Mouse (Mus musculus): ENCODE measurements around the gene Antxr2. TPM values are rescaled to one million over a fixed set of nuclear protein-coding genes. Genes with fewer than 3 reads are reported as not detected.

The Antxr2 gene
- polyA plus RNA-seq, 1 experiment from 2014 or later: 11.3 TPM

- TF ChIP-seq CTCF (IDR thresholded peaks at IDR 0.05; ENCODE audit: low read depth): no peak
- Histone ChIP-seq H3K9ac (ENCODE audit: low read depth, low read length) (no peak overlapping the region), H3K27ac (no peak overlapping the region), H3K4me2 (ENCODE audit: low read length) (no peak overlapping the region), H3K9me3 (replicated peaks; ENCODE audit: low read length) (no peaks in the 10 kb centered on the region), H3K27me3 (ENCODE audit: insufficient read depth, low read length) (no peaks in the 10 kb centered on the region), H3K36me3 (ENCODE audit: insufficient read depth, low read length) (no peaks in the 10 kb centered on the region), H3K4me3 (replicated peaks; ENCODE audit: low read depth, low read length) (no peak overlapping the region), H3K4me1 (replicated peaks; ENCODE audit: insufficient read depth, low read length) (no peaks in the 10 kb centered on the region)
- DNase-seq (ENCODE audit: low spot score): no peak
- 57% methylated on average over 6 of the region's 6 CpGs for WGBS
- no peak for ATAC-seq (replicated peaks; ENCODE audit: low FRiP score, low read depth)
Observed at GRCm38 (mm10) chr5:97907482-97907881, 123.4 kb downstream of the Antxr2 start.

GRCm38 (mm10) chr5:97906537-97907266 lies 124.1 kb downstream of the Antxr2 start:
- Histone ChIP-seq H3K27me3 (ENCODE audit: insufficient read depth, low read length) (no peaks in the 10 kb centered on the region), H3K4me1 (replicated peaks; ENCODE audit: insufficient read depth, low read length) (no peaks in the 10 kb centered on the region), H3K9ac (ENCODE audit: low read depth, low read length) (no peak overlapping the region), H3K27ac (no peak overlapping the region), H3K9me3 (replicated peaks; ENCODE audit: low read length) (no peaks in the 10 kb centered on the region), H3K4me3 (replicated peaks; ENCODE audit: low read depth, low read length) (no peak overlapping the region), H3K4me2 (ENCODE audit: low read length) (no peak overlapping the region), H3K36me3 (ENCODE audit: insufficient read depth, low read length) (no peaks in the 10 kb centered on the region)
- ATAC-seq (replicated peaks; ENCODE audit: low FRiP score, low read depth) (no peak), DNase-seq (ENCODE audit: low spot score) (no peak)
- TF ChIP-seq CTCF (IDR thresholded peaks at IDR 0.05; ENCODE audit: low read depth): no peak
- WGBS: 79% methylated on average over 13 of the region's 13 CpGs

GRCm38 (mm10) chr5:97905856-97906255 lies 125.0 kb downstream of the Antxr2 start:
- no peaks in the 10 kb centered on the region for H3K9me3 ChIP-seq (replicated peaks; ENCODE audit: low read length)
- no peak overlapping the region for H3K4me3 ChIP-seq (replicated peaks; ENCODE audit: low read depth, low read length)
- WGBS: 81% methylated on average over 3 of the region's 3 CpGs
- H3K27ac ChIP-seq: no peak overlapping the region
- no peak for DNase-seq (ENCODE audit: low spot score)
- H3K4me2 ChIP-seq (ENCODE audit: low read length): no peak overlapping the region
- TF ChIP-seq CTCF (IDR thresholded peaks at IDR 0.05; ENCODE audit: low read depth): no peak
- ATAC-seq (replicated peaks; ENCODE audit: low FRiP score, low read depth): no peak
- H3K4me1 ChIP-seq (replicated peaks; ENCODE audit: insufficient read depth, low read length): no peaks in the 10 kb centered on the region
- H3K27me3 ChIP-seq (ENCODE audit: insufficient read depth, low read length): no peaks in the 10 kb centered on the region
- H3K9ac ChIP-seq (ENCODE audit: low read depth, low read length): no peak overlapping the region
- H3K36me3 ChIP-seq (ENCODE audit: insufficient read depth, low read length): no peaks in the 10 kb centered on the region

GRCm38 (mm10) chr5:97901096-97901495 lies 129.7 kb downstream of the Antxr2 start:
- Histone ChIP-seq H3K4me3 (replicated peaks; ENCODE audit: low read depth, low read length) (no peak overlapping the region), H3K9ac (ENCODE audit: low read depth, low read length) (no peak overlapping the region), H3K4me1 (replicated peaks; ENCODE audit: insufficient read depth, low read length) (no peaks in the 10 kb centered on the region), H3K27me3 (ENCODE audit: insufficient read depth, low read length) (no peaks in the 10 kb centered on the region), H3K27ac (no peak overlapping the region), H3K9me3 (replicated peaks; ENCODE audit: low read length) (no peaks in the 10 kb centered on the region), H3K36me3 (ENCODE audit: insufficient read depth, low read length) (no peaks in the 10 kb centered on the region), H3K4me2 (ENCODE audit: low read length) (no peak overlapping the region)
- WGBS: 95% methylated on average over 7 of the region's 7 CpGs
- TF ChIP-seq CTCF (IDR thresholded peaks at IDR 0.05; ENCODE audit: low read depth): no peak
- ATAC-seq (replicated peaks; ENCODE audit: low FRiP score, low read depth) (no peak), DNase-seq (ENCODE audit: low spot score) (no peak)

GRCm38 (mm10) chr5:97899321-97899720 lies 131.5 kb downstream of the Antxr2 start:
- Histone ChIP-seq H3K27ac (no peak overlapping the region), H3K9ac (ENCODE audit: low read depth, low read length) (no peak overlapping the region), H3K4me2 (ENCODE audit: low read length) (no peak overlapping the region), H3K27me3 (ENCODE audit: insufficient read depth, low read length) (no peaks in the 10 kb centered on the region), H3K36me3 (ENCODE audit: insufficient read depth, low read length) (no peaks in the 10 kb centered on the region), H3K4me1 (replicated peaks; ENCODE audit: insufficient read depth, low read length) (no peaks in the 10 kb centered on the region), H3K9me3 (replicated peaks; ENCODE audit: low read length) (no peaks in the 10 kb centered on the region), H3K4me3 (replicated peaks; ENCODE audit: low read depth, low read length) (no peak overlapping the region)
- DNase-seq (ENCODE audit: low spot score): no peak
- no peak for ATAC-seq (replicated peaks; ENCODE audit: low FRiP score, low read depth)
- TF ChIP-seq CTCF (IDR thresholded peaks at IDR 0.05; ENCODE audit: low read depth): no peak
- 90% methylated on average over 5 of the region's 5 CpGs for WGBS

- DNase-seq (ENCODE audit: low spot score): no peak
- TF ChIP-seq CTCF (IDR thresholded peaks at IDR 0.05; ENCODE audit: low read depth): no peak
- Histone ChIP-seq H3K27me3 (ENCODE audit: insufficient read depth, low read length) (no peaks in the 10 kb centered on the region), H3K9ac (ENCODE audit: low read depth, low read length) (no peak overlapping the region), H3K27ac (no peak overlapping the region), H3K4me3 (replicated peaks; ENCODE audit: low read depth, low read length) (no peak overlapping the region), H3K9me3 (replicated peaks; ENCODE audit: low read length) (no peaks in the 10 kb centered on the region), H3K36me3 (ENCODE audit: insufficient read depth, low read length) (no peaks in the 10 kb centered on the region), H3K4me1 (replicated peaks; ENCODE audit: insufficient read depth, low read length) (no peaks in the 10 kb centered on the region), H3K4me2 (ENCODE audit: low read length) (no peak overlapping the region)
- 81% methylated on average over 6 of the region's 6 CpGs for WGBS
- ATAC-seq (replicated peaks; ENCODE audit: low FRiP score, low read depth): no peak
Observed at GRCm38 (mm10) chr5:97885427-97885826, 145.4 kb downstream of the Antxr2 start.

GRCm38 (mm10) chr5:97884110-97884509 lies 146.7 kb downstream of the Antxr2 start:
- no peak overlapping the region for H3K9ac ChIP-seq (ENCODE audit: low read depth, low read length)
- H3K4me1 ChIP-seq (replicated peaks; ENCODE audit: insufficient read depth, low read length): no peaks in the 10 kb centered on the region
- DNase-seq (ENCODE audit: low spot score) (no peak), ATAC-seq (replicated peaks; ENCODE audit: low FRiP score, low read depth) (no peak)
- H3K36me3 ChIP-seq (ENCODE audit: insufficient read depth, low read length): no peaks in the 10 kb centered on the region
- H3K4me3 ChIP-seq (replicated peaks; ENCODE audit: low read depth, low read length): no peak overlapping the region
- H3K4me2 ChIP-seq (ENCODE audit: low read length): no peak overlapping the region
- no peak for TF ChIP-seq CTCF (IDR thresholded peaks at IDR 0.05; ENCODE audit: low read depth)
- no peaks in the 10 kb centered on the region for H3K9me3 ChIP-seq (replicated peaks; ENCODE audit: low read length)
- no peak overlapping the region for H3K27ac ChIP-seq
- H3K27me3 ChIP-seq (ENCODE audit: insufficient read depth, low read length): no peaks in the 10 kb centered on the region
- 87% methylated on average over 3 of the region's 3 CpGs for WGBS

All from kidney, postnatal 0 days (tissue).